Mouse (Mus musculus): ENCODE measurements around the gene Gjc3. TPM values are rescaled to one million over a fixed set of nuclear protein-coding genes. Genes with fewer than 3 reads are reported as not detected.

Gjc3 gene
- total RNA-seq, 1 experiment from 2014 or later, result 0.55 TPM

GRCm38 (mm10) chr5:137909564-137910262, 53.2 kb downstream of the Gjc3 start:
- DNase-seq, result no peak

Other genes with a start within 250 kb of the Gjc3 start
- gene Nyap1, start 221.5 kb downstream of the Gjc3 start, total RNA-seq (2021), result 3.0 and 5.6 TPM in 2 replicates
- gene Tsc22d4, start 217.4 kb downstream of the Gjc3 start, total RNA-seq (2021), result 86.0 and 104 TPM in 2 replicates
- 30.9 and 34.0 TPM in 2 replicates for gene Ppp1r35, start 184.2 kb downstream of the Gjc3 start, total RNA-seq (2021)
- gene Mepce, start 175.4 kb downstream of the Gjc3 start, total RNA-seq (2021), result 58.3 and 66.5 TPM in 2 replicates
- gene Zcwpw1, start 175.3 kb downstream of the Gjc3 start, total RNA-seq (2021), result 3.6 and 5.2 TPM in 2 replicates
- 0.67 and 2.8 TPM in 2 replicates for gene Pilra, start 126.8 kb downstream of the Gjc3 start, total RNA-seq (2021)
- gene Pilrb1, start 105.0 kb downstream of the Gjc3 start, total RNA-seq (2021), result 0.97 TPM in 1 of 2 replicates, not detected in the other
- gene Pilrb2, start 91.3 kb downstream of the Gjc3 start, total RNA-seq (2021), result 0.64 and 0.86 TPM in 2 replicates
- gene Cyp3a13, start 41.5 kb downstream of the Gjc3 start, total RNA-seq (2021), result 0.90 TPM in 1 of 2 replicates, not detected in the other
- gene Azgp1, start 18.4 kb upstream of the Gjc3 start, total RNA-seq (2021), result 0.52 and 11.1 TPM in 2 replicates
- gene Smok3a, start 58.2 kb upstream of the Gjc3 start, total RNA-seq (2021), result not detected in 2 replicates
- gene Smok3b, start 58.3 kb upstream of the Gjc3 start, total RNA-seq (2021), result not detected in 2 replicates
- not detected in 2 replicates for gene Smok3c, start 90.1 kb upstream of the Gjc3 start, total RNA-seq (2021)
- gene Zkscan1, start 122.0 kb upstream of the Gjc3 start, total RNA-seq (2021), result 40.4 and 47.5 TPM in 2 replicates
- 18.9 and 19.8 TPM in 2 replicates for gene Zscan21, start 153.8 kb upstream of the Gjc3 start, total RNA-seq (2021)
- gene Zfp113, start 192.6 kb upstream of the Gjc3 start, total RNA-seq (2021), result 11.4 and 14.1 TPM in 2 replicates
- 136 and 140 TPM in 2 replicates for gene Cops6, start 198.0 kb upstream of the Gjc3 start, total RNA-seq (2021)
- gene Ap4m1, start 208.9 kb upstream of the Gjc3 start, total RNA-seq (2021), result 19.1 and 25.8 TPM in 2 replicates
- gene Mcm7, start 209.3 kb upstream of the Gjc3 start, total RNA-seq (2021), result 46.7 and 48.8 TPM in 2 replicates
- 42.9 and 46.0 TPM in 2 replicates for gene Taf6, start 224.4 kb upstream of the Gjc3 start, total RNA-seq (2021)
- 21.6 and 25.5 TPM in 2 replicates for gene Cnpy4, start 224.4 kb upstream of the Gjc3 start, total RNA-seq (2021)
- 9.4 and 12.1 TPM in 2 replicates for gene Mblac1, start 231.2 kb upstream of the Gjc3 start, total RNA-seq (2021)